Mouse (Mus musculus): ENCODE measurements around the gene Eif2s1. TPM values are rescaled to one million over a fixed set of nuclear protein-coding genes. Genes with fewer than 3 reads are reported as not detected.

The Eif2s1 gene
- 2.0 and 2.1 TPM in 2 replicates for polyA plus RNA-seq (2012)

DNA sequence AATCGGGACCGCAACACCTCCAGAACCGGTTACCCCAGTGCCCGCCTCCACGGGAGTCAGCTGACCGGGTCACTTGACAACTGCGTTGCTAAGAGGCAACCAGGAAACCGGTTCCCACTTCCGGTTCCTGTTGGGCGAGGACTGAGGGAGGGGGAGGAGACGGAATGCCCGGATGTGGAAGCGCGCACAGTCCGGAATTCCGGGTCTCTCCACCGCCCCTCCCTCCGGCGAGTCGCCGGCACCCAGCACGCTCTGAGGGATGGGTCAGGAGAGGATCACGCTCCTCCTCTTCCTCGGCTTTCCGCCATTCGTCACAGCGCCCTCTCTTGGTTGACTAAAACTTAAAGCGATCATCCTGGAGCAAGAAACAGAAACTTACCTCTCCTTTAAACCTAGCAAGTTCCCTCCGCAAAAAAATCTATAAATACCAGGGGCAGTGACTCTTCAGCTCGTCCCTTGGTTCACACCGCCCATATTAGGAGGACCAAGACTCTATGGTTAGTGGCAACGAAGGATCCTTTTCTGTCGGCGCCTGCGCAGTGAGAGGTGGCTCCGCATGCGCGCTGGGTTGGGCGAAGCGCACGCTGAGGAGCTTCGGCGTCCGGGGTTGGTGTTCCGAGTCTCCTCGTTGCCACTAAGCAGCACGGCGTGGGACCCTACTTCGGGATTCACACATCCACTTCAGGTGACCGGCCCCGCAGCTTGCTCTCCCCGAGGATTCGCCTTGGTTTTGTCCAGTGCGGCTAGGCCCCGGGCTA, at the start of gene Eif2s1, which contains the start of gene Atp6v1d:
Gene Eif2s1 (plus strand): TSS at position 324 of the 758 bp plus-strand sequence.
Gene Atp6v1d (minus strand): TSS at position 143 of the 758 bp plus-strand sequence.
- Histone ChIP-seq H3K36me3 (ENCODE audit: control insufficient read depth) (peaks cover 38% of the 10 kb centered on the region), H3K4me1 (ENCODE audit: control insufficient read depth) (peaks cover 47% of the 10 kb centered on the region), H3K27me3 (ENCODE audit: control insufficient read depth) (no peaks in the 10 kb centered on the region), H3K9me3 (ENCODE audit: control insufficient read depth, low read length) (no peaks in the 10 kb centered on the region), H3K4me3 (replicated peaks) (peak within 1 kb of the TSS; percentile 78)
- TF ChIP-seq GATA1 (IDR thresholded peaks at IDR 0.05; ENCODE audit: low read length) (no peak), TAL1 (IDR thresholded peaks at IDR 0.05; ENCODE audit: low read length) (no peak)

- Histone ChIP-seq H3K4me3 (replicated peaks) (no peak overlapping the region), H3K36me3 (ENCODE audit: control insufficient read depth) (peaks cover 15% of the 10 kb centered on the region)
Observed at GRCm38 (mm10) chr12:78814437-78814836, 47.2 kb upstream of the Eif2s1 start.

DNA sequence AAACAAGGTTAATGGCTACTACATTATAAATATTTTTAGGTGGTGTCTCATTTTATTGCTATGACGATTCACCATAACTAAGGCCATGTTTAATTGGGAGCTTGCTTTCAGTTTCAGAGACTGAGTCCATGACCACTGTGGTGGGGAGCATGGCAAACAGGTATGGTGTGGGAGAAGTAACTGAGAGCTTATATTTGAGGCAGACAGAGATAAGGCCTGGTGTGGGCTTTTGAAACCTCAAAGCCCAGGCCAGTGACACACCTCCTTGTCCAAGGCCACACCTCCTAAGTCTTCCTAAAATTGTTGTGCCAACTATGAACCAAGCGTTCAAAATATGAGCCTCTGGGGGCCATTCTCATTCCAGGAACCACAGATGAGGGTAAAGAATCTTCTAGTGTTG, 27.1 kb upstream of the Eif2s1 start:
- no peaks in the 10 kb centered on the region for H3K9me3 ChIP-seq (ENCODE audit: control insufficient read depth, low read length)
- peaks cover 6% of the 10 kb centered on the region for H3K4me1 ChIP-seq (ENCODE audit: control insufficient read depth)
- no peak overlapping the region for H3K4me3 ChIP-seq (replicated peaks)
- no peaks in the 10 kb centered on the region for H3K27me3 ChIP-seq (ENCODE audit: control insufficient read depth)
- H3K36me3 ChIP-seq (ENCODE audit: control insufficient read depth) = peaks cover 86% of the 10 kb centered on the region
- TF ChIP-seq GATA1 (IDR thresholded peaks at IDR 0.05; ENCODE audit: low read length) (no peak), TAL1 (IDR thresholded peaks at IDR 0.05; ENCODE audit: low read length) (no peak)

More at GRCm38 (mm10) chr12:78814437-78814836, 47.2 kb upstream of the Eif2s1 start:
- Histone ChIP-seq H3K4me1 (ENCODE audit: control insufficient read depth) (no peaks in the 10 kb centered on the region), H3K9me3 (ENCODE audit: control insufficient read depth, low read length) (no peaks in the 10 kb centered on the region), H3K27me3 (ENCODE audit: control insufficient read depth) (no peaks in the 10 kb centered on the region)
- TF ChIP-seq GATA1 (IDR thresholded peaks at IDR 0.05; ENCODE audit: low read length) (no peak), TAL1 (IDR thresholded peaks at IDR 0.05; ENCODE audit: low read length) (no peak)

DNA sequence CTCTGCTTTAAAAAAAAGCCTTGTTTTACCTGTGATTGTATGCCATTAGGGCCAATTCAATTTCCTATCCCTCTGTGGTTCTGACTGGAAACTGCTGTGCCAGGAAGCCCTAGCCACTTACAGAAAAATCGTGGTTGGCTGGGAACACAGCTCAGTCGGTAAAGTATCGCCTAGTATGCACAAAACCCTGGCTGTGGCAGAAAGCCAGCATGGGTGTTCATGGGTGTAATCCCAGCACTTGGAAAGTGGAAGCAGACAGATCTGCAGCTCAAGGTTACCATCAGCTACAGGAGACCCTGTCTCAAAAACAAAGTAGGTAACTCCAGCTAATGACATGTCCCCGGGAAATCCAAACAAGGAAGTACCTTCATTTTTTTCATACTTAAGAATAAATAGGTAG, 21.7 kb upstream of the Eif2s1 start:
- Histone ChIP-seq H3K27me3 (ENCODE audit: control insufficient read depth) (no peaks in the 10 kb centered on the region), H3K4me3 (replicated peaks) (no peak overlapping the region), H3K36me3 (ENCODE audit: control insufficient read depth) (peaks cover 91% of the 10 kb centered on the region), H3K4me1 (ENCODE audit: control insufficient read depth) (peaks cover 4% of the 10 kb centered on the region), H3K9me3 (ENCODE audit: control insufficient read depth, low read length) (no peaks in the 10 kb centered on the region)
- TF ChIP-seq TAL1 (IDR thresholded peaks at IDR 0.05; ENCODE audit: low read length) (no peak), GATA1 (IDR thresholded peaks at IDR 0.05; ENCODE audit: low read length) (no peak)

- Histone ChIP-seq H3K4me3 (replicated peaks) (no peak overlapping the region), H3K9me3 (ENCODE audit: control insufficient read depth, low read length) (no peaks in the 10 kb centered on the region), H3K36me3 (ENCODE audit: control insufficient read depth) (peaks cover 79% of the 10 kb centered on the region), H3K4me1 (ENCODE audit: control insufficient read depth) (no peaks in the 10 kb centered on the region), H3K27me3 (ENCODE audit: control insufficient read depth) (no peaks in the 10 kb centered on the region)
- TF ChIP-seq GATA1 (IDR thresholded peaks at IDR 0.05; ENCODE audit: low read length) (no peak), TAL1 (IDR thresholded peaks at IDR 0.05; ENCODE audit: low read length) (no peak)
Observed at GRCm38 (mm10) chr12:78842429-78842828, 19.2 kb upstream of the Eif2s1 start.

- H3K36me3 ChIP-seq (ENCODE audit: control insufficient read depth) = peaks cover 57% of the 10 kb centered on the region
- H3K9me3 ChIP-seq (ENCODE audit: control insufficient read depth, low read length) = no peaks in the 10 kb centered on the region
- no peaks in the 10 kb centered on the region for H3K4me1 ChIP-seq (ENCODE audit: control insufficient read depth)
- TF ChIP-seq GATA1 (IDR thresholded peaks at IDR 0.05; ENCODE audit: low read length) (no peak), TAL1 (IDR thresholded peaks at IDR 0.05; ENCODE audit: low read length) (no peak)
- H3K27me3 ChIP-seq (ENCODE audit: control insufficient read depth) = no peaks in the 10 kb centered on the region
- H3K4me3 ChIP-seq (replicated peaks) = no peak overlapping the region
Observed at GRCm38 (mm10) chr12:78848246-78848645, 13.4 kb upstream of the Eif2s1 start.

- Histone ChIP-seq H3K27me3 (ENCODE audit: control insufficient read depth) (no peaks in the 10 kb centered on the region), H3K36me3 (ENCODE audit: control insufficient read depth) (peaks cover 36% of the 10 kb centered on the region), H3K9me3 (ENCODE audit: control insufficient read depth, low read length) (no peaks in the 10 kb centered on the region), H3K4me1 (ENCODE audit: control insufficient read depth) (peaks cover 47% of the 10 kb centered on the region), H3K4me3 (replicated peaks) (peak overlapping the region; percentile 78)
- TF ChIP-seq GATA1 (IDR thresholded peaks at IDR 0.05; ENCODE audit: low read length) (no peak), TAL1 (IDR thresholded peaks at IDR 0.05; ENCODE audit: low read length) (no peak)
Observed at GRCm38 (mm10) chr12:78860921-78861495, 611 bp upstream of the Eif2s1 start.

- TF ChIP-seq GATA1 (IDR thresholded peaks at IDR 0.05; ENCODE audit: low read length) = no peak
- Histone ChIP-seq H3K36me3 (ENCODE audit: control insufficient read depth) (peaks cover 41% of the 10 kb centered on the region), H3K4me1 (ENCODE audit: control insufficient read depth) (peaks cover 47% of the 10 kb centered on the region), H3K27me3 (ENCODE audit: control insufficient read depth) (no peaks in the 10 kb centered on the region), H3K4me3 (replicated peaks) (peak overlapping the region; percentile 78), H3K9me3 (ENCODE audit: control insufficient read depth, low read length) (no peaks in the 10 kb centered on the region)
Observed at GRCm38 (mm10) chr12:78862254-78862730, 673 bp downstream of the Eif2s1 start.

GRCm38 (mm10) chr12:78865434-78865833, 3.8 kb downstream of the Eif2s1 start:
- Histone ChIP-seq H3K9me3 (ENCODE audit: control insufficient read depth, low read length) (no peaks in the 10 kb centered on the region), H3K27me3 (ENCODE audit: control insufficient read depth) (no peaks in the 10 kb centered on the region), H3K36me3 (ENCODE audit: control insufficient read depth) (peaks cover 59% of the 10 kb centered on the region), H3K4me3 (replicated peaks) (no peak overlapping the region), H3K4me1 (ENCODE audit: control insufficient read depth) (peaks cover 34% of the 10 kb centered on the region)
- no peak for TF ChIP-seq GATA1 (IDR thresholded peaks at IDR 0.05; ENCODE audit: low read length)
